Mouse (Mus musculus) c-Kit-positive CD71-negative TER-119-negative erythroid progenitor cells, embryonic 14.5 days (primary cell): ENCODE results near the gene Kif17.
"Not testable (repeated sequence)": the region's sequence is repeated elsewhere in the genome, so short reads cannot be mapped to it uniquely, and the experiment has no call there.

Experiments
- DNase-seq: peaks from one replicate; pipeline ENCODE4 v3.0.0-alpha.2; 2013; ENCODE audit warnings: low read depth

The Kif17 gene

DNA sequence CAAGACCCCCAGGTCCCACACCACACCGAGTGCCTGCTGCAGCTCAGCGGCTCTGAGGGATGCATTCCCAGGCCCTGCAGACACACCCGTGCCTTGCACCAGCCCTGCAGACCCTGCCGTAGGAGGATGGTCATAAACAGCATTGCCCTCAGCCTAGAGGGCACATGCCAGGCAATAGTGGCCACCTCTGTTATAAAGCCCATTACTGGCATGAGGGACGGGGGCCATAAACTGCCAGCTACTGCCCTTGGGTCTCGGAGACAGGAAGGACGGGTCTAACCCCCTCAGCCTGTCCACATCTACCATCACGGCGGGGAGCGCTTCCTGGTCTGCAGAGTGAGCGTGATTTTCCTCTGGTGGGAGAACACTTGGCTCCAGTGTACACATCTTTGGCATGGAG lies 62.8 kb downstream of the Kif17 start:
- no peak for DNase-seq

DNA sequence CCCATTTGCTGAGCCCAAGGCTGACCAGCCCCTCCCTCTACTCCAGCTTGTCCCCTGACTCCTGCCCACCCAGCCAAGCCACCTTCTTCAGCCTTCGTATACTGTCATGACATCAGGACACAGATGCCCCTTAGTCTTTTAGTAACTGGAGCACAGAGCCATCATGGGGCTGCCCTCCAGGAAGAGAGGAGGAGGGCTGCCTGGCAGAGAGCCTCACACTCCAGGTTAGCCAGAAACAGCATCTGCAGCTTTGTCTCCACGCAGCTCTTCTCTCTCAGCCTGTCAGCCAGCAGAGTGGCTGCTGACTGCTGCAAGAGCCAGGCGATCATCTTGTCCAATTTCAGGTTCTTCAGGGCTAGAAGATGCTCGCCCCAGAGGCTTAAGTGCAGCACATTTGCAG lies 63.6 kb downstream of the Kif17 start:
- no peak for DNase-seq

DNA sequence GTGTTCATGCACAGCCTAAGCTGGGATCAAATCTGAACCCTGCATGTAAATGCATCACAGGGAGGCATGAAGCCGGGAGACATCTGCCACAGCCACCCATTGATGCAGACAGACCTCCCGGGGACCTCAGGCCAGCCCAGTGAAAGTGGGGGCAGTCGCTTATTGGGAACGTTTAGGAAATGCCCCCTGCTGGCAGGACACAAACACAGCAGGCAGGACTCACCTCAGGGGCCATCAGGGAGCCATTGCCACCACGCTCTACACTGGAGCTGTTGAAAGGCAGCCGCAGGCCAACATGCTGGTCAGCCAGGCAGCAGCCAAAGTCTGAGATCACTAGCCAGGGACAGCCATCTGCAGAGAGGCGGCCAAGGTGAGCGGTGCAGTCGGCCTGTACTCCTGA lies 65.5 kb downstream of the Kif17 start:
- DNase-seq = no peak

DNA sequence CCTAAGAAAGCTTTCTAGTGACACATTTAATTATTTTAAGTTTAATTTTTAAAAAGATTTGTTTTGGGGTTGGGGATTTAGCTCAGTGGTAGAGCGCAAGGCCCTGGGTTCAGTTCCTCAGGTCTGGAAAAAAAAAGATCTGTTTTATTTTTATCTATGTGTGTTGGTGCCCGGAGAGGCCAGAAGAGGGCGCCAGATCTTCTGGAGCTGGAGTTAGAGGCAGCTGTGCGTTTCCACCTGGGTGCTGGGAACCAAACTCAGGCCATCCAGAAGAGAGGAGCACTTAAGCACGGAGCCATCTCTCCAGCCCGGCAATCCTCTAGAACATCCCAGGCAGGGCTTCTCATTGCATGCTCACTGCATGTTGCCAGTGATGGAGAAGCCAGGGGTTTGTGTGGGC lies 66.1 kb downstream of the Kif17 start:
- DNase-seq = no peak

DNA sequence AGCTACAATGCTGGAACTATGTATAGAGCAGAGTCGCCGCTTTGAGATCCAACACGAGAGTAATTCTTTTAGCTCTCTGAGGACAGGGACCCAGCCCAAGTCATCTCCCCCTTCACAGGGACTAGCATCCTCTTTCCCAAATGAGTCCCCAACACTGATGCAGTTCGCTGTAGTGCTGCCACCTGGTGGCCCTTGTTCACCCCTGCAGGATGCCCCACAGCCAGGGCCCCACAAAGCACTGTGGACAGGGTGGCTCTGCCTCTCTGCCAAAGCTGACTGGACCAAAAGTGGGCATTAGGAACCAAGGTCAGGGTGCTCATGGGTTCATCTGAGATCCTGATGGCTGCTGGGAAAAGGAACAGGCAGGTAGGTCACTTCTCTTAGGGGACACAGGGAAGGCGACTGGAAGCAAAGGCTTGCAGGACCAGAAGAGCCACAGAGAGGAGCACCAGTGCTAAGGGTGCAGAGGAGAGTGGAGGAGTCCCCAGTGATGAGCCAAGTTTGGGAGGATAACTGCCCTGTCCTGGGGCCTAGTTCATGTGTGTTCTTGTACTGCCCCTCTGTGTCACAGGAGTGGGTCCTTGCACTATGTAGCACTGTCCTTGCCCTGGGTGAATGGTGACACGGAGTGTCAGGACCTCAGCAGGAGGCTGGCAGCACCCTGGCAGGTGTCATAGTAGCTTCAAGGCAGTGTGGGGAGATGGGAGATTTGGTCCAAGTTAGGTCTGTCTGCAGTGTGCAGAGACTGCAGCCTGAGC lies 68.5 kb downstream of the Kif17 start:
- DNase-seq = peak; percentile 50

DNA sequence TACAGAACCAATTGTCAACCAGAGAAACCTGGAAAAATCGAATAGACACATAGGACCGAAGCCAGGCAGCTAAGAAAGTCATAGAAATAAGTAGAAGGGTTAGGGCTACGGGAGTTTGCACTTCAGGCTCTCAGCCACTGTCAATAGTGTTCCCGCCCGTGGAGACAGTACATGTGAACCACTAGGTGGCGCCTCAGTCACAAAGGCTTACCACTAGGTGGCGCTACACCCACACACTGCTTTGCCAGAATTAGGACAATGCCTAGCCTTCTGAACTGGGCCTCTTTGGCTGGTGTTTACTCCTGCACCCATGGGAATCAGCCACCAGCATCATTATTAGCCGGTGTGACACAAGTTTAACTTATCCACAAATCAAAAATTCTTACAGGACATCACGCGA lies 69.3 kb downstream of the Kif17 start:
- peak; percentile 76 for DNase-seq

DNA sequence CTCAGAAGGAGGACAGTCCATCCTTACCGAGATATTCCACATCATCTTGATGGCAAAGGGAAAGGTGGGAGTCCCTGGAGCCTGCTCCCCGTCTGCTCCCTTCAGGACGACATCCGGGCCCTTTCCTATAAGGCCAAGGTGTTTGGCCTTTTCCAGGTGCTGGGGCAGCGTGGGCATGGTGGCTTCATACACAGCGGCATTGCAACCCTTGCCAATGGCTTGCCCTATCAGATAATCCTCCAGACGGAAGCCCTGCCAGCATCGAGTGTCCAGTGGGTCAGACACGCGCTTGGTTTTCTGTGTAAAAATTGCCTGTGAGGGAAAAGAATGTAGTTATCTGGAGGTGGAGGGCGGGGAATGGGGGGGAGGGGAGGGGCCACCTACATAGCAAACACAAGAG lies 70.5 kb downstream of the Kif17 start:
- no peak for DNase-seq

DNA sequence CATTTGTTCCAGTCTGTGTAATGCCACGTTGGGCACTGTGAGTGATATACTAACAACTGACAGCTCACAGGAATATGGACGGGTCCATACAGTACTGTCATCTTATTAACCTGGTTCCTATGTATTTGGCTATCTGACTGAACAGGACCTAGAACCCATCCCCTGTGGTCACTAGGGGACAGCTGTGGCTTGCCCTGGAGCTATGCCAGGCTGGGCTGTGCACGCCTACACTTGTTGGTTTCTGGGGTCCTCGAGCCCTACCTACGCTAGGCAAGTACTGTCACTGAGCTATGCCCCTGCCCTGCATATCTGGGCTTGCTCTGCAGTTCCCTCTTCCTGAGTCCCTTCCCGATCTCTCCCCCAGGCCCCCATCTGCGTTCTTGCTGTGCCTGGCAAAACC lies 71.3 kb downstream of the Kif17 start:
- no peak for DNase-seq

DNA sequence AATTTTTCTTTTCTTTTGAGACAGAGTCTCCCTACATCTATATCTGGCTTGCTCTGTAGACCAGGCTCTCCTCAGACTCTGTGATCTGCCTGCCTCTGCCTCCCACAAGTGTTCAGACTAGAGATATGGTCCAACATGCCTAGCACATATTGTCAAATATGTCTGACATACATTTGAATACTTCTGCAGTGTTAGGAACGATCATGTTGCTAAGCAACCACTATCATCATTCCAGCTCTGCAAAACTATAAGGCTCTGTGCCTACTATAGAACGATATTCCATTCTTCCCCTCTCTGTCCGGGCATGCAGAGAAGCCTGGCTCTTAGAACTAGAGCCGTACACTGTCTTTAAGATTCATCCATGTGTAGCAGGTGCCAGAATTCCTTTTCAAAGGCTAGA lies 72.5 kb downstream of the Kif17 start:
- DNase-seq = no peak

DNA sequence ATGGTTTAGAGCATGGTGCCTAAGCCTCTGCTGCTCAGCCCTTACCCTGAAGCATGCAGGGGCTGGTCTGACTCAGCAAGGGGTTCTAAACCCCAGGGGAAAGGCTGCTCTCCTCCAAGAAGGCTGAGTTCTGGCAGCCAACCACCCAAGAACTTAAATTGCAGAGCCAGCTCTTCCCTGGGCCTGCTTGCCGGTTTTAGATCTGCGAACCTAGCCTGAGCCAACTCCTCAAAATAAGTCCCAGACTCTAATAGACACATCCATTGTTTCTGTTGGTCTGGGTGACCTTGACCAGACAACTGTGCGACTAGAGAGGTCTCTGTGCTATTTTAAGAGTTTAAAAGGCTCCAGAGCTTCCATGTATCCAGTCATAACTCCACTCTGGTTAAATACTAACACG lies 73.5 kb downstream of the Kif17 start:
- no peak for DNase-seq

DNA sequence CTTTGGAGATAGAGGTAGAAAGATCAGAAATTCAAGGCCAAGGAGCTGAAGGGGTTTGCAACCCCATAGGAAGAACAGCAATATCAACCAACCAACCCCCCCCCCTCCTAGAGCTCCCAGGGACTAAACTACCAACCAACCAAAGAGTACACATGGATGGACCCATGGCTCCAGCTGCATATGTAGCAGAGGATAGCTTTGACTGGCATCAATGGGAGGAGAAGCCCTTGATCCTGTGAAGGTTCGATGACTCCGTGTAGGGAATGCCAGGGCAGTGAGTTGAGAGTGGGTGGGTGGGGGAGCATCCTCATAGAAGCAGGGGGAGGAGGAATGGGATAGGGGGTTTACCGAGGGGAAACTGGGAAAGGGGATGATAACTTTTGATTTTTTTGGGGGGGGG lies 74.2 kb downstream of the Kif17 start:
- DNase-seq = no peak

DNA sequence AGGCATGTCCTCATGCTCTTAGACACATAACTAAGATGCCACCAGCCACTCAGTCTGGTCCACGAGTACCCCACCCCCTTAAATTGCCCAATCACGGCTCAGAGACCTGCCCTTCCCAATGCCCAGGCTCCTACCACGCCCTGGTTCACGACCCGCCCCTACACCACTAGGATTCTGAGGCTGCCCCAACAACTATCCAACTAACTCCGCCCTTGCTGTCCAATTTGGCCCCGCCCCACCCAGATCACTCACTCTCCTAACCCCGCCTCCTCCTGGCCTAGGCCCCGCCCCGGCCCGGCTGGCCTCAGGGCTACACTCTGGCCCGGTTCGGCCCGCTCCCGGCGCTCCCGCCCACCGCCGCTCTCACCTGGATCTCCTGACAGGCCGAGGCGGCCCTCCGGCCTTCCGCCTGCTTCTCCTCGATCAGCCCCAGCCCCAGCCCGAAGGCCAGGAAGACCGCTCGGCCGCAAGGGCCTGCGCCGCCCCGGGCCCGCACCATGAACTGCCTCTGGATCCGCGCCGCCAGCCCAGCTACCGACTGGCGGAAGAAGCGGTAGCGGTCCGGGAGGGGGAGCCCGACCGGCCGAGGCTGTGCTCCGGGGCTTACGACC lies 75.3 kb downstream of the Kif17 start:
- DNase-seq = peak; percentile 85

DNA sequence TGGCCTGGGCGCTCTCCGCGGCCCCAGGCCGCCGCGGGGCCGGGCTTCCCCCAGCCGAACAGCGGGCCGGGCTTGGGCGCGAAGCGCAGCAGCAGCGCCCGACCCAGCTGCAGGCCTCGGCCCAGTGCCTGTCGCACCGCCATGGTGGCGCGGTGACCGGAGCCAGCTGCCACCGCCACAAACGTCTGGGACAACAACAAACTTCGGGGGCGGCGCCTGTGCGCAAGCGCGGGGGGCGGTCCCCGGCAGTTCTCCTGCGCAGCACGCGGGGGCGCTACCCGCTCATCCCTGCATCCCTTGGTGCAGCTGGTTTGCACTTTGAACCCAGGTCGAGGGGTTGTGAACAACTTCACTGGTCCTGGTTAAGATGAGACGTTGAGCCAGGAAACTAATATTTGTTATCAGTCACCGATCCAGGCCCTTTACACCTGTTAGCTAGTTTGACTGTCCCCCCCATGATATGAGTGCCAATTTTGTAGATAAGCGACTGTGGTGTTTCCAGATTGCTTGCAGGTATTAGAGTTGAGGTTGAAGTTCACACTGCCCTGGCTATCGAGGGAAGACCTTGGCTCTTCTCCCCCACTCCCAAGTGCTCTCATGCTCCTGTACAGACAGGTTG lies 76.0 kb downstream of the Kif17 start, which contains the start of gene Pink1:
Gene Pink1 (minus strand): TSS at position 231 of the 619 bp plus-strand sequence.
- peak; percentile 68 for DNase-seq

DNA sequence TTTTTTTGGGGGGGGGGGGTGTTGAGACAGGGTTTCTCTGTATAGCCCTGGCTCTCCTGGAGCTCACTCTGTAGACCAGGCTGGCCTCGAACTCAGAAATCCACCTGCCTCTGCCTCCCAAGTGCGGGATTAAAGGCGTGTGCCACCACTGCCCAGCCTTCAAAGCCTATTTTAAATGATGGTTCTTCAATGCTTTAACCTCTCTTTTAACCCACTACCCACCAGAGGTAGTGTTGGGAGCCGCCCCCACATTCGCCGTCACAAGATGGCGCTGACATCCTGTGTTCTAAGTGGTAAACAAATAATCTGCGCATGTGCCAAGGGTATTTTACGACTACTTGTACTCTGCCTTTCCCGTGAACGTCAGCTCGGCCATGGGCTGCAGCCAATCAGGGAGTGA lies 76.9 kb downstream of the Kif17 start:
- not testable (repeated sequence) for DNase-seq

DNA sequence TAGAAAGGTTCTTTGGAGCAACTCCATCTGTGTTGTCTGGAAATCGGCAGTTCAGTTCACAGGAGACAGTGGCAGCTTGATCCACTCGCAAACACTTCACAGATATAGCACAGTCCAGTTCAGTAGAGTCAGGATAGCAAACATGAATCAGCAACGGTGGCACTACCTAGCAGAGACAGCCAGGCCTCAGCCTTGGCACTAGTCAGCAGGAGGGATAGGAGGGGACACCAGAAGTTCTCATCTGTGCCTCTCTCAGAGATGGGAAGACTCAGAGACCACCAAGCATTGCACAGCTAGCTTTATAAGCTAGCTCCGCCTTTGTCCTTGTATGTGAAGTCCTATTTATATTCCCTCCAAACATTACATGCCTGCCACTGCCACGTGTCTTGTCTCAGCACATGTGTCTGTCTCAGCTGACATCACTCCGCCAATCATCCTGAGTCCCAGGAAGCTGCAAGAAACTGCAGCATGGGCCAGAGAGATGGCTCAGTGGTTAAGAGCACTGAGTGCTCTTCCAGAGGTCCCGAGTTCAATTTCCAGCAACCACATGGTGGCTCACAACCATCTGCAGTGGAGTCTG lies 77.7 kb downstream of the Kif17 start:
- DNase-seq = no peak

DNA sequence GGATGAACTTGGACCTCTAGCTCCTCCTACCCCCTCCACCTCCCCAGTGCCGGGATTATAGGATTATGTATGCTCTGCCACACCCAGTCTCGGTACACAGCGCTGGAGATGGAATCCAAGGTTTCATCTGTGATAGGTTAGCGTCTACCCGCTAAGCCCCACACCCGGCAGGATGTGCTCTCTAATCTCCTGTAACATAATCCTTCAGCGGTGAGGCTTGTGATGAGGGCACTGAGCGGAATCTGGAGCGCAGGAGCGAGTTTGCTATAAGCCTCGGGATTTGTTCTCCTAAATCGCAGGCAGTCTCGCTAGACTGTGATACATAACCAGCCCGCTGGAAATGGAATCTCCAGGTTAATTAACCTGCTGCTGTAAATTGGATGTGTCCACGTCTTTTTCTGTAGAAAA lies 80.0 kb downstream of the Kif17 start:
- no peak for DNase-seq

DNA sequence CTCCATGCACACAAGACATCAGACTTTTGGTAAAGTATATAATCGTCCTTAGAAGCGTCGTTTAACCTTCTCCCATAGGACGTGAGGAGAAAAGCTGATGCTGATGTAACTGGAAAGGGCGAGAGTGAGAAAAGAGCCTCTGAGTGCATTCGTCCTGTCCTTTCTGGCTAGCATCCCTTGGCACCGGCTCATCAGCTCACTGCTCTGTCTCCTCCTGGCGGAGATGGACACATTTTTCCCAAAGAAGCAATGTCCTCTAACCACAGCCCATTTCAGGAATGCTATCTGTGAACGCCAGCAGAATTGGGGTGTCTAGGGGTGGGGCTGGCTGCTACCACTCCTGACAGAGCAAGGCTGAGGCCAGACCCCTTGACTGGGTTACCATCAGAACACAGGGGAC lies 81.4 kb downstream of the Kif17 start:
- no peak for DNase-seq

DNA sequence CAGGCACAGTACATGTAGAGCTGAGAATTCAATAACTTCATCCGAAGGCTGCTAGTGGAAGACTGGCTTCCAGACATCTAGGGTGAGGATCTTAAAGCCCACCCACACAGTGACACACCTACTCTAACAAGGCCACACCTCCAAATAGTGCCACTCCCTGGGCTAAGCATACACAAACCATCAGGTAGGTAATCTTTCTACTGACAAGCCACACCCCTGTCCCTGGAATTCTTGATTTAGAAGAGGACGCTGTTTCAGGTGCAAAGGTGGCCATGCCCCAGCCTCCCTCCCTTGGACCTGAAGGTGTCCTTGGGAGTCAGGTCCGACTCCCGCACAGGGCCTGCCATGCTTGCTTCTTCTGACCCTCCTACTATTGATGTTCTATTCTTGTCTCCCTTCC lies 82.9 kb downstream of the Kif17 start:
- no peak for DNase-seq

DNA sequence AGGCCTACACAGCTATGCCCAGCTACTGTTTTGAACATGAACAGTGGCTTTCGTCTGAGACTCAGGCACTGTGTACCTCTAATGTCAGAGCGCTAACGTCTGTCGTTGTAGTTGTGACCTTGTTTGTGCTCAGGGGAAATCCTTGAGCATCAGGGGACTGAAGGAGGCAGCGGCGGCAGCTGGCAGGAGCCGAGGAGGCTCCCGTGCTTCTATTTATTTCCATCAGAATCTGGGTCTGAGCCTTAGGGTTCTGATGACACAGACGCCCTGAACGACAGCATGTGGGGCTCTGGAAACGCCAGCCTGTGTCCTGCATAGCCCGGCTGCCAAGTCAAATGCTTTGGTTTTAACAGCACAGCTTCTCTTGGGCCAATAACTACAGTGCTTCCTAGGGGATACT lies 84.8 kb downstream of the Kif17 start:
- DNase-seq = no peak

DNA sequence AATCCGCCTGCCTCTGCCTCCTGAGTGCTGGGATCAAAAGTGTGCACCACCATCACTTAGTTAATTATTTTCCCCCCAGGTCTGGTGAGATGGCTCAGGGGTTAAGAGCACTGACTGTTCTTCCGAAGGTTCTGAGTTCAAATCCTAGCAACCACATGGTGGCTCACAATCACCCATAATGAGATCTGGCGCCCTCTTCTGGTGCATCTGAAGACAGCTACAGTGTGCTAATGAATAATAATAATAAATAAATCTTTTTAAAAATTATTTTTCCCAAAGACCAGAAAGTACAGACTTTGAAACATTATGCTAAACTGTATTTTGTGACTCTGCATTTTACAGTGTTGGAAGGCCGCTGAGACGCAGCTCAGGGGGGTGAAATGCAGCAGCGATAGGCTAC lies 85.4 kb downstream of the Kif17 start:
- DNase-seq = no peak

DNA sequence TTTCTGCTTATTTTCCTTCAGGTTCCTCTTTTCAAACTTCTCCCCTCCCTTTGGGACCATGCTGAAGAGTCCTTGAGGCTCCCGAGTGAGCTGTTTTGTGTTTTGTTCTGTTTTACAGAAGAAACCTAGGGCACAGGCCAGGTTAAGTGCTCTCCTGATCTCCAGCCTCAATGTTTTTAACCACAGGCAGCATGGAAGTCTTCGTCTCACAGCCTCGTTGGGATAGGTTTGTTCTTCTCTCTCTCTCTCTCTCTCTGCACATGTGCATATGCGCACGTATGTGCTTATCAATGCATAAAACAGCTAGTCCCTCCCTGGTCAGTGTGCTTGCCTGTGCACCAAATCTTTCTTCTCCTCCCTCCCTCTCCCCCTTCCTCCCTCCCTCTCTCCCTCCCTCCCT lies 86.6 kb downstream of the Kif17 start:
- no peak for DNase-seq

DNA sequence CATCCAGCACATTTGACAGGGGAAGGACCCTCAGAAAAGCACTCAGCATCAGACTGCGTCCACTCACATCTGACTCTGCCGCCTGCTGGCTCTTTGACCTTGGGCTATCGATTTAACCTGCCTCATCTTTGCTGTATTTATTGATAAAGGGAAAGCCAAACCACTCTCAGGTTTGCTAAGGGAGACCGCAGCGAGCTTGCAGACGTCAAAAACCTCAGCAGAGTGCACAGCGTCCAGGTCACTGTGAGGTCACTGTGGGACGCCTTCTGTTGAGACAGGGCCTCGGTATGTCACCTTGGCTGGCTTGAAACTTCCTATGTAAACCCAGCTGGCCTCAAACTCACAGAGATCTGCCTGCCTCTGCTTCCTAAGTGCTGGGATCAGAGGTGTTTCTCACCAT lies 87.1 kb downstream of the Kif17 start:
- DNase-seq = no peak

DNA sequence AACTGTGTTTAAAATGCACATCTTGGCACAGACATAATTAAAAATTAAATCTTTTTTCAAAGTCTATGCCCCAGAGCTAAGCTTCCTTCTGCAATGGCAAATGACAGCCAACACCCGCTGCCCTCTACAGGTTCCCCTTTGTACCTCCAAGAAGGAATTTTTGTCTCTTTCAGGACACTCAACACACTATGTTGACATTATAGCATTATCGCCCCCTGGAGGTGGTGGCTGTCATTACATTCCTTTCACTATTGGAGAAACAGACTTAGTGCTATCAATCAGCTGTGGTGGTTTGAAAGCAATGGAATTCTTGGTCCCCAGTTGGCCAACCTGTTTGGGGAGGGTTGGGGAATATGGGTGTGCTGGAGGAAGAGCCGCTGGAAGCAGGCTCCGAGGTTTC lies 89.7 kb downstream of the Kif17 start:
- DNase-seq = no peak
